Mouse (Mus musculus): Measurements from ENCODE around the gene Coro1c.

Coro1c gene

GRCm38 (mm10) chr5:113796401-113797148 lies 112.0 kb downstream of the Coro1c start:
- DNase-seq (ENCODE audit: low read depth) = no peak
